Mouse (Mus musculus) olfactory bulb, adult 2 months (tissue): ENCODE measurements around the gene Ptprg.

Experiments used
- CTCF ChIP-seq: fragments of 200-500 bp; IDR thresholded peaks from 2 replicates; pipeline ENCODE4 v1.5.1; 2012; ENCODE audit warnings: low read depth, mild to moderate bottlenecking, low read length, moderate library complexity; ENCODE audit not compliant: insufficient read depth
- POLR2A ChIP-seq: fragments of 200-500 bp; IDR thresholded peaks from 2 replicates; pipeline ENCODE4 v1.6.1; 2012; ENCODE audit warnings: mild to moderate bottlenecking, low read depth, low read length, moderate library complexity; ENCODE audit not compliant: insufficient read depth

- TF ChIP-seq CTCF (no peak), POLR2A (no peak)
These were observed 551.8 kb downstream of the Ptprg start for GRCm38 (mm10) chr14:12105156-12105430.
